Mouse (Mus musculus) common myeloid progenitor, adult 5-6 weeks (primary cell): ENCODE data around the gene Pkd1l1. TPM values are rescaled to one million over a fixed set of nuclear protein-coding genes. Genes with fewer than 3 reads are reported as not detected.

Experiments used
- ATAC-seq: replicated peaks from 2 replicates; pipeline ENCODE4 v1.8.0; 2016; ENCODE audit warnings: low read depth, mild to moderate bottlenecking, moderate TSS enrichment, inconsistent platforms; ENCODE audit not compliant: poor library complexity, severe bottlenecking
- total RNA-seq: library from RNA; stranded (forward); fragments of 200-1000, 187-1606 nt; gene quantifications from 2 replicates; pipeline ENCODE4 v1.2.3, GENCODE M21; 2017

Gene Pkd1l1
- total RNA-seq: not detected in 2 replicates

- no peak for ATAC-seq
Observed at GRCm38 (mm10) chr11:8973166-8973565, at the start of gene Pkd1l1. TSS of gene Pkd1l1 (minus strand) at chr11:8973266.

- ATAC-seq: no peak
Observed at GRCm38 (mm10) chr11:9020207-9020606, 47.1 kb upstream of the Pkd1l1 start.

GRCm38 (mm10) chr11:9018491-9019267, 45.6 kb upstream of the Pkd1l1 start:
- ATAC-seq: no peak

GRCm38 (mm10) chr11:9014740-9015139, 41.7 kb upstream of the Pkd1l1 start:
- ATAC-seq: no peak

GRCm38 (mm10) chr11:9011348-9011747, 38.3 kb upstream of the Pkd1l1 start:
- no peak for ATAC-seq

GRCm38 (mm10) chr11:9010853-9011339, 37.8 kb upstream of the Pkd1l1 start, which contains the start of gene Hus1:
TSS of gene Hus1 (minus strand) at chr11:9011191.
- peak; percentile 96 for ATAC-seq

- ATAC-seq: peak; percentile 64
Observed at GRCm38 (mm10) chr11:9010416-9010815, 37.4 kb upstream of the Pkd1l1 start.

GRCm38 (mm10) chr11:9008761-9009160, 35.7 kb upstream of the Pkd1l1 start:
- no peak for ATAC-seq

GRCm38 (mm10) chr11:8988084-8988483, 15.0 kb upstream of the Pkd1l1 start:
- no peak for ATAC-seq

- no peak for ATAC-seq
Observed at GRCm38 (mm10) chr11:8986058-8986457, 13.0 kb upstream of the Pkd1l1 start.

- peak; percentile 87 for ATAC-seq
Observed at GRCm38 (mm10) chr11:8983237-8983861, 10.3 kb upstream of the Pkd1l1 start.

- ATAC-seq: no peak
Observed at GRCm38 (mm10) chr11:8978154-8978553, 5.1 kb upstream of the Pkd1l1 start.

GRCm38 (mm10) chr11:8972093-8972492, 973 bp downstream of the Pkd1l1 start:
- ATAC-seq: no peak

GRCm38 (mm10) chr11:8970509-8970908, 2.6 kb downstream of the Pkd1l1 start:
- ATAC-seq: peak; percentile 44; the same call in 1 of the 2 replicates

- no peak for ATAC-seq
Observed at GRCm38 (mm10) chr11:8968094-8968493, 5.0 kb downstream of the Pkd1l1 start.

- no peak for ATAC-seq
Observed at GRCm38 (mm10) chr11:8958572-8958971, 14.5 kb downstream of the Pkd1l1 start.

- no peak for ATAC-seq
Observed at GRCm38 (mm10) chr11:8958108-8958507, 15.0 kb downstream of the Pkd1l1 start.

- 0 out of 2 replicates have a peak, but pooled peaks have one; percentile 52 for ATAC-seq
Observed at GRCm38 (mm10) chr11:8957023-8957422, 16.0 kb downstream of the Pkd1l1 start.

- ATAC-seq: peak; percentile 52; the same call in 1 of the 2 replicates
Observed at GRCm38 (mm10) chr11:8955678-8956077, 17.4 kb downstream of the Pkd1l1 start.

- no peak for ATAC-seq
Observed at GRCm38 (mm10) chr11:8949765-8950430, 23.2 kb downstream of the Pkd1l1 start.

- no peak for ATAC-seq
Observed at GRCm38 (mm10) chr11:8948871-8949270, 24.2 kb downstream of the Pkd1l1 start.
